Mouse (Mus musculus) frontal cortex, adult 2 months (tissue): ENCODE results near the gene Olfr171. TPM values are rescaled to one million over a fixed set of nuclear protein-coding genes. Genes with fewer than 3 reads are reported as not detected.
"Not testable (repeated sequence)": the region's sequence is repeated elsewhere in the genome, so short reads cannot be mapped to it uniquely, and the experiment has no call there.

Source experiments
- DNase-seq, 2 experiments: peaks; one replicate each; pipeline ENCODE4 v3.0.0; 2022; ENCODE audit warnings: low spot score in 1 of 2; ENCODE audit errors: extremely low spot score in 1 of 2
- polyA plus RNA-seq: library from polyadenylated mRNA; depleted of rRNA; stranded (reverse); fragments of >200 nt; gene quantifications from 2 replicates; pipeline ENCODE4 v1.2.3, GENCODE M21; 2012; rRNA removed

The Olfr171 gene
- polyA plus RNA-seq = not detected in 2 replicates

GRCm38 (mm10) chr16:19629816-19630215 is at the start of gene Olfr171:
Olfr171 (minus strand) TSS chr16:19629916.
- DNase-seq = no peak

DNA sequence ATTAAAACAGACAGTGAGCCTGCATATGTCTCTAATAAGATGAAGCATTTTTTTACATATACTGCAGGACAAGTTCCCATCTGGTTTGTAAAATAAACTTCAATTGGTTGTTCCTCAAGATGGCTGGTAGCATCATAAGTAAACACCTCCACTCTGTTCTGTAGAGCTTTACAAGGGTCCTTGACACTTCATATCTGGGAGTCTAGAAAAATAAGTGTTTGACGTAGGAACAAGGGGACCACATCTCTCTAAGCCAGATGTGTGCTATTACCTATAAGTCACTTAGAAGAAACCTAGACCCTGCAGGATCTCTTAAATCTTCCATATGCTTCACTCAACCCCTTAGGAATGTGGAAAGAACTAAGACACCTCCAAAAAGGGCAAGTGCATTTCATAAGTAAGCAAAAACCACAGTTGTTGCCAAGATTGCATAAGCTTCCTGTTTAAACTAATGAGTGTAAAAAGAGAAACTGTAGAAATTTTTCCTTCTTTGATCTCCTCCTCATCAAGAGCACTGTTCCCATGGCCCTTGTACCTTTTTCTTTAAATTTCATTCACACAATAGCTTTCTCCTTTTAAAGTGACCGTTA is 41.1 kb upstream of the Olfr171 start:
- DNase-seq = no peak

GRCm38 (mm10) chr16:19666312-19666711 is 36.6 kb upstream of the Olfr171 start:
- no peak for DNase-seq

- not testable (repeated sequence) for DNase-seq
These were observed 17.9 kb downstream of the Olfr171 start, which contains the start of gene Olfr170 for GRCm38 (mm10) chr16:19611782-19612181. Olfr170 (minus strand) TSS chr16:19611882.

GRCm38 (mm10) chr16:19603166-19603565 is 26.6 kb downstream of the Olfr171 start:
- DNase-seq = no peak

Other genes starting within 250 kb of the Olfr171 start
- gene Olfr165, start 206.8 kb downstream of the Olfr171 start, polyA plus RNA-seq = 0.04 TPM in 1 of 2 replicates, not detected in the other
- gene Olfr166, start 146.2 kb downstream of the Olfr171 start, polyA plus RNA-seq = 0.13 TPM in 1 of 2 replicates, not detected in the other
- gene Olfr167, start 107.7 kb downstream of the Olfr171 start, polyA plus RNA-seq = not detected in 2 replicates
- gene Olfr168, start 94.4 kb downstream of the Olfr171 start, polyA plus RNA-seq = 0.10 TPM in 1 of 2 replicates, not detected in the other
- not detected in 2 replicates for gene Olfr169, start 58.1 kb downstream of the Olfr171 start, polyA plus RNA-seq
- not detected in 2 replicates for gene Olfr170, start 18.0 kb downstream of the Olfr171 start, polyA plus RNA-seq
- gene Lamp3, start 76.5 kb upstream of the Olfr171 start, polyA plus RNA-seq = not detected in 2 replicates
- gene B3gnt5, start 130.3 kb upstream of the Olfr171 start, polyA plus RNA-seq = 0.44 and 0.94 TPM in 2 replicates